Mouse (Mus musculus) heart, adult 2 months (tissue): ENCODE measurements around the gene Ncstn.

ENCODE experiments used
- CTCF ChIP-seq: fragments of 200-600 bp; IDR thresholded peaks from 2 replicates; pipeline ENCODE4 v1.8.1; 2022; ENCODE audit warnings: antibody characterized with exemption, mild to moderate bottlenecking, moderate library complexity
- EP300 ChIP-seq: fragments of 200-500 bp; IDR thresholded peaks from 2 replicates; pipeline ENCODE4 v1.6.1; 2011; ENCODE audit warnings: low read depth, low read length, control low read depth; ENCODE audit not compliant: insufficient read depth
- POLR2A ChIP-seq: fragments of 200-500 bp; IDR thresholded peaks from 2 replicates; pipeline ENCODE4 v1.6.1; 2011; ENCODE audit warnings: mild to moderate bottlenecking, low read depth, low read length, control low read depth; ENCODE audit not compliant: insufficient read depth

DNA sequence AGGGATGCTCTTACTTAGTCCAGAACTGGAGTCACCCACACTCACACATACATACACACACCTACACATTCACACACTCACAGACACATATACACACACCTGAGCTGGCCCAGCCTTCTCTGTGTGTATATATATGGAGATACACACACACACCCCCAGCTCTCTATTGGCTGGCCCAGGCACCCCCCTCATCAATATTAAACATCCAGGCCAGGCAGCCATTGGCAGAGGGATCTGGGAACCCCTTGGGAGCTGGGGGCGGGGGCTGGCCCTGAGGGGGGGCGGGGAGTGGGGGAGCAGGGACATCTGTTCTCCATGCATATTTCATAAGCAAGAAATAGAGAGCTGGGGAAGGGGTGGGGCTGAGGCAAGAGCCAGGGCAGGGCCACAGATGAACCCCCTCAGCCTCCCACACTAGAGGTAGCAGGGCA is 25.1 kb downstream of the Ncstn start, which contains the start of gene Nhlh1:
- TF ChIP-seq POLR2A, result no peak
- TF ChIP-seq EP300, result no peak
- TF ChIP-seq CTCF, result no peak
